Mouse (Mus musculus) A20 (cell line): ENCODE results near the gene Dxo.
"Not testable (repeated sequence)": the region's sequence is repeated elsewhere in the genome, so short reads cannot be mapped to it uniquely, and the experiment has no call there.

Experiments
- DNase-seq: peaks from one replicate; pipeline ENCODE4 v3.0.0-alpha.2; 2011; ENCODE audit warnings: low read depth, low spot score

Gene Dxo

DNA sequence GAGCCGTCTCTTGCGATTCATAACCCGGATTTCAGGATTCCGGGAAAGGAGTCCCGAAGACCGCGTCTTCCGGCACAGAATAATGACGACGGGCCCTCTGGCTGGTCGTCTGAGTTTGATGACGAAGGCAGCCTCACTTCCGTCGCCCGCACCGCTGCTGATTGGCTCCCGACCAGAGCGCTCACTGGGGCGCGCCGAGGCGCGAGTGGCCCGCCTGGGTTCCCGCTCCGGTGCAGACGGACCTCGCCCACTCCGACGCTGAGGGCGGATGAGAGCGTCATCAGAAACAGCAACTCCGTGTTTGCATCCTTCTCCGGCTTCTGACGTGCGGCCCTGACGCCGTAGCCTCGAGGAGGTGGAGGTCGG lies at the start of gene Dxo, which contains the start of gene Stk19:
Gene Dxo (plus strand): TSS at position 164 of the 366 bp plus-strand sequence.
Gene Stk19 (minus strand): TSS at position 90 of the 366 bp plus-strand sequence.
- peak; percentile 97 for DNase-seq

DNA sequence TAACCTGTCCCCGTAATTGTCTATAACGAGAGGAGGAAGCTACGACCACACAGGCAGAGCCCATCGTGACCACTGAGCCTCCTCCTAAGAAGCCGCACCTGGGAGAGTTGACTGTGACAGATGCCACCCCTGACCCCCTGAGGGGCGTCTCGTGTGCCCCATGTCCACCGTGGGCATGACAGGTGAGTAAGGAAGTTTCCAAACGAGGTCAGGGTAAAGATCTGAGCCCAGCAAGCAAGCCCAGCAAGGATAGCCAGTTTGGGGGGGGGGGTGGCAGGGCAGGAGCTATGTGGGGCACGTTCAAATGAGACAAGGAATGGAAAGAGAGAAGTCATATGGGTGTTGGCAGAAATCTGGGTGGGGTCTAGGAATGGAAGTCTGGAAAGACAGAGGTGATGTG lies 41.8 kb upstream of the Dxo start:
- no peak for DNase-seq

DNA sequence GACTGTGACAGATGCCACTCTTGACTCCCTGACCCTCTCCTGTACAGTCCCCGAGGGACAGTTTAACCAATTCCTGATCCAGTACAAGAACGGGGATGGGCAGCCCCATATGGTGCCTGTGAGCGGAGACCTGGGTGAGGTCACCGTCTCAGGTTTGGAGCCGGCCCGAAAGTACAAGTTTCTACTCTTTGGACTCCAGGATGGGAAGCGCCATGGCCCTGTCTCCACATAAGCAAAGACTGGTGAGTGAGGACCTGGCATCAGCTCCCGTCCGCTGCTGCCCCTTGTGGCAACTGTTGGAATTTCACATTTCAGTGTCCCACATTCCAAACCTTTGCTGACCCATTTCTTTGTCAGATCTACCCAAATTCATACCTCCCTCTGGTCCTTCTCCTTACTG lies 41.2 kb upstream of the Dxo start:
- DNase-seq, result peak; percentile 37

DNA sequence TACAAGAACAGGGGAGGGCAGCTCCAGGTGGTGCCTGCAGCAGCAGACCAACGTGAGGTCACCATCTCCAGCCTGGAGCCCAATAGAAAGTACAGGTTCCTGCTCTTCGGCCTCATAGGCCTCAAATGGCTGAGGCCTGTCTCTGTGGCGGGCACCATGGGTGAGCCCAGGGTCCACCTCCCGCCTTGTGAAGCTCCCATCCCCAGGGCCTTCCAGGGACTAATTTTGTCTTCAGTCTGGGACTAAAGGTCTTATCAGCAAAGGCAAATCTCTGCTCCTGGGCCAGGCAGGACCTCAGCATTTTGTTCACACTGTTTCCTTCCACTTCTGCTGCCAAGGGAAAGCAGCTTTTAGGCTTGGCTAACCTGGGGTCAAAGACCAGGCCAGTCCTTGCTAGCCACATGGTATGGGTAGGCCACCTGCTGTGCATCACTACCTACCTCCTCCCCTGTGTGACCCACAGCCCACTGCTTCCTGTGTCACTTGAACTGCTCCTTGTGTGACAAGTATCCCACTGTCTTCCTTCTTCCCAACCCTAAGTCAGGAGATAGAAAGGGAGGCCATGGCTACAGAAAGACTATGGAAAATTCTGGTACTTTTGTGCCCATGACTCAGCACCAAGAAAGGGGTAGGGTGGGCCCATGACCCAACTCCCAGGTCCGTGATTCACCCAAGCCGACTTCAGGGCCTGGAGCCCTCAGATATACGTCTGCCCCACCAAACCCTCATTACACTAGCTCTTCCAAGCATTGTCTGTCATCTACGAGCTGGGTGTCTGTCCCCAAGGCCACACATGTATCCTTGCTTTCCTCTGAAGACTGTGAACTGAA lies 40.3 kb upstream of the Dxo start:
- DNase-seq, result no peak

DNA sequence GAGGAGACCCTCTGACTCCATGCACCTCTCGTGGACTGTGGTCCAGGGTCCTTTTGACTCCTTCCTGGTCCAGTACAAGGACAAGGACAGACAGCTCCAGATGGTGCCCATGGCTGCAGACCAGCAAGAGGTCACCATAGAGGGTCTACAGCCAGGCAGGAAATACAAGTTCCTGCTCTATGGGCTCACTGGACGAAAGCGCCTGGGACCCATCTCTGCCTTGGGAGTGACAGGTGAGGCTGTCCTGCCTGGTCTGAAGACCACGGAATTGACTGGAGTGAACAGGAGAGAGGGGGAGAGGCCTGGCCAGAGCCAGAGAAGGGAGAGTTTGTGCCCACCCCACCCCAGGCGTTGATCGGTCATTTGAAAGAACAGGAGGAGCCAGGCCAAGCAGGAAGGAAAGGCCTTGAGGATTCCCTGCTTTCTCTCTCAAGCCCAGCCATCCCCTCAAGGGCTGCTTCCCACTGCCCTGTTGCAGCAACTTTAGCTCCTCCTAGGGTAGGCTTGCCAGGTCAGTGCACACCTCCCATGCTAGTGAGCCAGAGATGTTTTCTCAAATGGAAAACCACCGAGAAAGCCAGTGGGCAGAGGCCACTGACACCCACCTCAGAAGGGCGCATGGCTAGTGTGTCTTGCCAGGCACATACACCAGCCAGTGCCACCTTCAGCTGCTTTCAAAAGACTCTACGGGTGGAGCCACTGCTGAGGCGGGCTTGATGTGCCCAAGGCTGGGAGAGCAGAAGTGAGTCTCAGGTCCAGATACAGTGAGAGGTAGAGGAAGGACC lies 39.4 kb upstream of the Dxo start:
- DNase-seq, result not testable (repeated sequence)

DNA sequence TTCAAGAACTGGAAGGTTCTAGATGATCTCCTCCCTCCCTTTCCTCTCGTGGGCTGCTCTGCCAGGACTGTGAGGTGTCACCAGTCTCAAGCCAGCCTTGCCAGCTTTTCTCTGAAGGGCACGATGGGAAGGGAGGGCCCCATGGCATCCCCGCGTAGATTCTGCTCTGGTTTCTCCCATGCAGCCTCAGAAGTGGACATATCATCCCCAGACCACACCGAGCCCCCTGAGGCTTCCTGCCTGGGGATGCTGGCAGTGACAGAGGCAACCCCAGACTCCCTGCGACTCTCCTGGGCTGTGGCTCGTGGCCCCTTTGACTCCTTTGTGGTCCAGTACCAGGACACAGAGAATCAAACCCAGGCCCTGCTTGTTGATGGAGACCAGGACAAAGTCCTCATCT lies 38.7 kb upstream of the Dxo start:
- DNase-seq, result not testable (repeated sequence)

DNA sequence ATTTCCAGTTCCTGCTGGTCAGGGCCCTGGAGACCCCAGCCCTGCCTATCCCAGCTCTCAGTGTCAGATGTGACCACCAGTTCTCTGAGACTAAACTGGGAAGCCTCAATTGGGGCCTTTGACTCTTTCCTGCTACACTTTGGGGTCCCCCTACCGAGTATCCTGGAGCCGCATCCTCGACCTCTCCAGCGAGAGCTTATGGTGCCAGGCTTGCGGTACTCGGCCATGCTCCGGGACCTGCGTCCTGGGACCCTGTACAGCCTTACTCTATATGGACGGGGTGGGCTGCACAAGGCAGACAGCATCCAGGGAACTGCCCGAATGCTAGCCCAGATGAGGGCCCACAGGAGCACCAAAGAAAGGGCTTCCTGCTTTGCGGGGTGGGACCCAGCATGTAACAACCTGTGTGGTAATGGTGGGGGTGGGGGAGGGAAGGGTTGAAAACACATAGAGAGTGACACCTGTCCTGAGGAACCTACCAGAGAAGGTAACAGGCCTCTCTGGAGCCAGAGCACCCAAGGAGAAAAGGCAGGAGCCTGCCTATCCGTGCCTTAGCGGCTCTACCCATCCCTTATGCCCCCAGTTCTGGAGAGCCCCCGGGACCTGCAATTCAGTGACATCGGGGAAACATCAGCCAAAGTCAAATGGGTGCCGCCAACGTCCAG lies 37.8 kb upstream of the Dxo start:
- DNase-seq, result no peak

DNA sequence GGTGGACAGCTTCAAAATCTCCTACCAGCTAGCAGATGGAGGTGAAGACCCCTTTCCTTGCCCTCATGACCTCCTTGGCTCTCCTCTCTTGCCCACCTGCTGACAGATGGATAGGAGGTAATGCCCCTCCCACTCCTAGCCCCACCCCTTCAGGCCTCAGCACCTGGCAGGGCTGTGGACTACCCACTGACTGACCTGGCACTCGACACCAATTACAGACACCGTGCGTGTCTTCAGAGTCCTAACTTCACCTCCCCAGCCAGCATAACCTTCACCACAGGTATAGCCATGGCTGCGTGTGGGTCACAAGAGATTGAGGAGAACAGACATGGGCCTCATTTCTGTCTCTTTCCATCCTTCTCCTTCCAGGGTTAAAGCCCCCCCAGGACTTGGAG lies 37.3 kb upstream of the Dxo start:
- no peak for DNase-seq

DNA sequence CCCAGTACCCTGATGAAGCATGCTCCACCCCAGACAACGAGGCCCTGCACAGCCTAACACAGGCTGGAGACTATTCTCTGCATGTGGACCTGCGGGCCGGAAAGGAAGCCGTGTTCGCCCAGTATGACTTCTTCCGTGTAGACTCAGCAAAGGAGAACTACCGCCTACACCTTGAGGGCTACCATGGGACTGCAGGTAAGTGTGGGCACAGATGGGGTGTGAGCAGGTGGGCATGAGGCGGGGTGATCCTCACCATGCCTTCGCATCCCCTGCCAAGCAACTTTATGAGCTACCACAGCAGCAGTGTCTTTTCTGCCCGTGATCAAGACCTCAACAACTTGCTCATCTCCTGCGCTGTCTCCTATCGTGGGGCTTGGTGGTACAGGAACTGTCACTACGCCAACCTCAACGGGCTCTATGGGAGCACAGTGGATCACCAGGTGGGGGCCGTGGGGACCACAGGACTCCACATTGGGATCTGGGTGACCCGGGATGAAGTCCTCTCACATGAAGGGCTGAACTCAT lies 36.0 kb upstream of the Dxo start:
- not testable (repeated sequence) for DNase-seq

DNA sequence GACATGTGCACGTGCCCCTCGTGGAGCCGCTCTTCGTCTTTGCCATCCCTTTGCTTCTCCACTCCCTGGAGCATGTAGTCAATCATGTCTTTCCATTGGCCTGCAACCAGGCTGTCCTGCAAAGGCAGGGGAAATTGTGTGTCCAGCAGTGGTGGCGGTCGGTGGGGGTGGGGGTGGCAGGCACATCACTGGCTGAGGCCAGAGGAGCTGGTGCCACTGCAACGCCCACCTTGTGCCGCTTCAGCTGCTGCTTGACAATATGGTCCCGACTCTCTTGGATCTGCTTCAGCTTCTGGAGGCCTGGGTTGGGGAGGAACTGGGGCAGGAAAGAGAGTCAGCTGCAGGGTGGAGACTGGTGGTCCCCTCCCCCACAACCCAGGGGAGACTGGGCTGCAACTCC lies 34.1 kb upstream of the Dxo start:
- not testable (repeated sequence) for DNase-seq

DNA sequence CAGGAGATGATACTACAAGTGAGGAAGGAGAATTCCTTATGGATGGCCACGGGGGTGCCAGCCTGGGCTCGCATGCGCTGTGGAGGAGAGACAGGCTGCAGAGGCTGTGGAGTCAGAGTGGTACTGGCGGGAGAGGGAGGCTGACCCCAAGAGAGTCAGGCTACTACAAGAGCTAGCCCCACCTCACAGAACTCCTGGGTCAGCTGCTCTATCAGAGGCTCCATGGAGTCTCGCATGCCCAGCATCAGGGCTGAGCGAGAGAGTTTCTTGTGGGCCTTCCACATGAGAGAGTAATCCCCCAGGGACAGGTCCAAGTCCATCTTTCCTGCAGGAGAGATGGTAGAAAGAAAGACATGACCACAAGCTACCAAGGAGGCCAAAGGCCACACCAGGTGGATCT lies 33.5 kb upstream of the Dxo start:
- DNase-seq, result not testable (repeated sequence)

DNA sequence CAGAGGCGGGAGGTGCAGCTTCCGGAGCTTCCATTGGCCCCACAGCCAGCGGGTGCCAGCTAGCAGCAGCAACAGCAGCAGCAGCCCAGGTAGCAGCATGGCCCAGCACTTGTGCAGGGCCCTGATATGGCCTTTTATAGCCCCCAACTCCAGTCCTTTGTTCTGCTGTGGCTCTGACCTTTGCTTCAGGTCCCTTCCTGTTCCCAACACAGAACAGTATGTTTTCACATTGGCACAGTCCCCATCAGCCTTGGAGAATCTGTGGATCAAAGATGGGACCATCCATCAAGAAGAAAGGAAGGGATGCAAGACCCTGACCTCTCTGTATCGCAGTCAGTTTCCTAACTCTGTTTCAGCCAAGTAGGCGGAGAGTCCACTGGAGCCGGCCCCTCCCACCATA lies 32.5 kb upstream of the Dxo start, which contains the start of gene Cyp21a1:
Gene Cyp21a1 (minus strand): TSS at position 261 of the 400 bp plus-strand sequence.
- not testable (repeated sequence) for DNase-seq

DNA sequence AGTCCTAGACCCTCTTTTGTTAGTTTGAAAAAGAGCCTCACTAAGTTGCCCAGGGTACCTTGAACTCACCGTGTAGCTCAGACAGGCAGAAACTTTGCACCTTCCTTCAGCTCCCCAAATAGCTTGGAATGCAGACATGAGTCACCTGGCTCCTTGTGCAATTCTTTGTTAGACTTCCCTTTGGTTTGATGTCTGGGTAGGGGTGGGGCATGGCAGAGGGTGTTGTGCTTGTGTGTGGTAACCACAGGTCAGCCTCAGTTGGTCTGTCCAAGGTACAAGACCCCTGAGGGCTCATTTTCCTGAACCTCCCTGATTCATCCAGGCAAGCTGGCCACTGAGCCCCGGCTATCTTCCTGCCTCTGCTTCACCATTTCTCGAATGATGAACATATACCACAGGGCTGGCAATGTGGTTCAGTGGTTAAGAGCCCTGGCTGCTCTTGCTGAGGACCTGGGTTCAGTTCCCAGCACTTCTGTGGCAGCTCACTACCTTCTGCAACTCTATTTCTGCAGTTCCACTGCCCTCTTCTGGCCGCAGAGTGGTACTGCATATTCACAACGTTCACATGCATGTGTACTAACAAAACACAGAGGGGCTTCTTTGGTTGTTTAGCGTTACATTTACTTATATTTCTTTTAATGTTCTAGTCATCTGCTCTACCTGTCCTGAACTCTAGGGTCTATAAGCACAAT lies 31.8 kb upstream of the Dxo start:
- DNase-seq, result peak; percentile 29

DNA sequence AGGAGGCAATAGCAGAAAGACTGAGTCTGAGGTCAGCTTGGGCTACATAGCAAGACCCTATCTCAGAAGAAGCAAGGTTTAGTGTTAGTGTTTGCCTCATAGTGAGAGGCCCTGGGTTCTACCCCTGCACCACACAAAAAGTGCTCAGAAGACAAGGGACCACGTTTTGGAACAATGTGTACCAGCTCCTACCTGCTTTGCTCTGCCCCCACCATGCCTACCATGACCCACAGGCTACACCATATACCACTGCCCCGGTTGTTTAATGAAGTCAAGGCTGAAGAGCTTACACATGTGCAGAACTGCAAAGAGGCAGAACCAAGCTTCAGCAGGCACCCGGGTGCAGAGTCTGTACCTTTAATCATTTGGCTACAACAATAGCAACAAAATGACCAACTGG lies 29.6 kb upstream of the Dxo start:
- DNase-seq, result no peak

DNA sequence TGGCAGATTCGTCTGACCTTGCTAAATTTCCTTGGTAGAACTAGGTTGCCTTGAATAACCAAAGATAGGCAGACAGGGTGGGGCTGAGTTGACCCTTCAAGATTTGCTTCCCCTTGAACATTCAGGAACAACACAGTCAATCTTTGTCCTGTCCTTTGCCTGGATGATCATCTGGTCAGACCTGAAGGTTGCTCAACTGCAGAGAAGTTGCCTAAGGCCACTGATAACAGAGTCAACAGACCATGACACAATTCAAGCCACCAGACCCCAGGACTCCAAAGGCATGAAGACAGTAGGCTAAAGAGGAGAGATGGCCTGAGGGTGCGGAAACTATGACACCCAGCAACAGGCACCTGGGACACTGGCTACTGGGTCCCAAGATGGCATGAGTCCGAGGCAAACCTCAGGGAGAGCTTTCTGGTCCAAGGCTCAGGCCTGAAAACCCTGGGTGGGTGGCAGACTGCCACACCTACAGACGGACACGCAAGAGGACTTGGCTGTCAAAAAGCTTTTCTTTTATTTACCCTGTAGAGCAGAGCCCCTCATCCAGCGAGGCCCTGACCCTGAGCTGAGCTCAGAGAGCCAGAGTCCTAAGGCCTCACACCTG lies 28.1 kb upstream of the Dxo start:
- no peak for DNase-seq

DNA sequence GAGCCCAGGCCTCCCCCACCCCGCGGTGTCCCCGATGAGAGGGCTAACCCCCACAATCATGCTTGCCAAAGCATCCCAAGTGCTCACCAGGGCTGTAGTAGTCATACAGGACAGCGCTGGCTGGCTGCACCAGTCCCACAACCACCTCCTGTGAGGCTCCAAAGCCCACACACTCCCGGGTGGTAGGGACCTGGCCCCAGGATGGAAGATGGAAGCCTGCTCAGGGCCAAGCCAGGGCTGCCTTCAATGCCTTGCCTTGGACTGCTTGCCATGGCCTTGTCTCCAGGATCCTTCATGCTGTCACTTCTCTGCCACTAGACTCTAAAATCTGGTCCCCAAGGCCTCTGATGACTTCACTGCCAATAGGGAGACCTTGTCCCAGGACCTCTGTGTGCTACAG lies 26.4 kb upstream of the Dxo start:
- not testable (repeated sequence) for DNase-seq

DNA sequence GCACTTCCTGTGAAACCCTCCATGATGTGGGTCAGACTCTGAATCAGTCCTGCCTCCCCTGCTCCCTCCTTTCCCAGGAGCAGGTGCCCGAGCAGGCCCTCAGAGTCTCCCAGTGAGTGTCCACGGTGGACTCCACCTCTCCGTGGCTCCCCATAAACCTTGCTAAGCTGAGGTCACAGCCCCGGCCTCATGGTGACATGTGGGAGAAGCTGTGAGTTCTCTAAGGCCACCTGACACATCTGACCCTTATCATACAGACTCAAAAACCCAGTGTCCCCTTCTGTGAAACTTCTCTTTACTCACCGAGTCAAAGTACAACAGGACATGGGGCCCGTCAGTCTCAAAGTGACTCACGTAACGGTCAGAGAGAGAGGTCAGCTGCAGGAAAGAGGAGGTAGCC lies 26.0 kb upstream of the Dxo start:
- DNase-seq, result not testable (repeated sequence)

DNA sequence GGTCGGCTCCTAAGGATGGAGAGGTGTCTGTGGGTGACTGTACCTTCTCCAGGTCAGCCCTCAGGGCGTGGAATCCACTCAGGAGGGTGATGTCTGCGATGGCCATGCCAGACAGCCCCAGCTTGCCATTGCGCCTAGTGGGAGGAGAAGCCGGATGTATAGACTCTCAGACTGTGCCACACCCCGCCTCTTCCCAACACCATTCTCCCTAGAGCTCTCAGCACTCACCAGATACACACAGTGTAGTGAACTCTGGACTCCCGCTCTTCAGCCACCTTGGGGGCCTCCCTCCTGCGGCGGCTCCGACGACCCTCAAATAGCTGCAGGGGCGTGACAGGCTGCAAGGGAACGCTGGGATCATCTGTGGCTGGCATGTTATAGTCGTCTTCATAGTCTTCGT lies 25.5 kb upstream of the Dxo start:
- DNase-seq, result no peak

DNA sequence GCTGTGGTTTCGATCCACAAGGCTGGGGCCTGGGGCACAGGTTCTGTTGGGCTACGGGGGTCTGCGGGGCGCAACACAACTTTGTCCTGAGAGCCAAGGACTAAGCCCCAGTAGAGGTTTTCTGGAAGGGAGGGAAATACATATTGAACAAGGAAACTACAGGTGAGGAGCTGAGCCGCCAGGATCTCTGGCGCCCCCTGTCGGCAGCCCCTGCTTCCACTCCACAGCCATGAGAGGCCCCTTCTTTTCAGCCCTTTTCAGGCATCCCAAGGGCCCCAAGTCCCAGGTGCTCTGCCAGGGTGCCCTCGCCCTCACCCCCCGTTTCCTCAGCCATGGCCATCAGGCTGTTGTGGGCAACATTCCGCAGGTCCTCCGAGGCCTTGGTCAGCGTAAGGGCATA lies 23.1 kb upstream of the Dxo start:
- DNase-seq, result peak; percentile 55

DNA sequence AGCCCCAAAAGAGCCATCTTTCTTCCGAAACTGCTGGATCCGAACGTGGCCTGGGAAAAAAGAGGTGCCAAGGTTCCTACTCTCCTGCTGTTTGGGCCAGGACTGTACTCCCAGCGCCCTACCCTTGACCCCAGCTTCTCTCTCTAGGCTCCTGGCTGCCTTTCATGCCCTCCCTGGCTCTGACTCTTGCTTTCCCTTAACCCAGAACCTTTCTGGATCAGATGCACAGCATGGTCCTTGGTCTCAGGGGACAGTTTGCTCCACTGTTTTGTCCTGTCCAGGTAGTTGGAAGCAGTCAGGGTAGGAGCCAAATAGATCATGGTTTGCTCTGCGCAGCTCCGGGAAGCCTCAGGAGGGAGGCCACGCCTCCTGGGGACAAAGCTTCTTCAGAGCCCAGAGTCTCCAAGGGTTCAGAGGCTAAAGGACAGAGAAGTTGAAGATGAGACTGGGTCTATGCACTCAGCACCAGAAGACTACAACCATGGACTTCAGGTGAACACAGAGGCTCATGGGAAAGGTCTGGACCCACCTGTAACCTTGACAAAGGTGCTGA lies 21.9 kb upstream of the Dxo start:
- DNase-seq, result no peak

DNA sequence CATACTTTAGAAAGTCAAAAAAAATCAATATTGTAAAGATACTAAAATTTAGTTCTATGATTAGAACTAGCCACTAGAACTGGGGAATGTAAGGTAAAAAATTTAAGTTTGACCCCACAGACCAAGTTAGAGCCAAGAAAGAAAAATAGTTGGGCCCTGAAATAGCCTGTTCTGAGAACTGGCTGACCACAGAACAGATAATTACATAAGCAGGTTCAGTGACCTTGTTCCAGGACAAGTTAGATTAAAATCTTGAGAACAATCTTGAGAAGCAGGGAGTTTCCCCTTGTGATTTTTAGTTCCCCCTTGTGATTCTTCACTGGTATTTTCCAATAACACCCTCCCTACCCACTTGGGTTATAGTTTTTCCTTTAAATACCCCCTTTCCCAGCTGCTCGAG lies 6.0 kb upstream of the Dxo start:
- DNase-seq, result not testable (repeated sequence)
